Mouse (Mus musculus): ENCODE results near the gene Plch2. TPM values are rescaled to one million over a fixed set of nuclear protein-coding genes. Genes with fewer than 3 reads are reported as not detected.

Plch2 gene
- polyA plus RNA-seq, 1 experiment from 2014 or later, result 1.8 TPM

DNA sequence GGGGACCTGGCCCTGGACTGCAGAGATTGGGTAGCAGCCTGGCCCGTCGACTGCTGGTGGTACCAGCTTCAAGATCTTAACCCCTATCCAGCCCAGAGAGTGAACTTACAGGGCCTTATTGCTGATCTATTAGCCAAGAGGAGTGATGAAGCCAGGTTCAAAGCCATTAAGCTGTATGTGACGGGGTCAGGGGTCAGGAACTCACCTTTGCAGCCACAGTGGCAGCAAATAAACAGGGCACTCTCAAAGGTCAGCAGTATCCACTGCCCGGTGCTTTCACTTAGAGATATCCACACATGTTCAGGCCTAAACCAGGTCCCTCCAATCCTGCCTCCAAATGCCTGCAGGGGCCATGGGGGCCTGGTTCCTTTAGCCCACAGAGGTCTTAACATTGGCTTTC lies 41.0 kb downstream of the Plch2 start:
- no peaks in the 10 kb centered on the region for H3K9me3 ChIP-seq (replicated peaks)
- no peak overlapping the region for H3K4me3 ChIP-seq
- no peaks in the 10 kb centered on the region for H3K36me3 ChIP-seq
- H3K27me3 ChIP-seq (ENCODE audit: low read depth, poor library complexity, severe bottlenecking), result peaks cover 12% of the 10 kb centered on the region
- H3K27ac ChIP-seq, result no peak overlapping the region
- WGBS, result 64% methylated on average over 4 of the region's 4 CpGs
- H3K4me1 ChIP-seq, result peaks cover 72% of the 10 kb centered on the region
- DNase-seq (ENCODE audit: low spot score), result no peak

DNA sequence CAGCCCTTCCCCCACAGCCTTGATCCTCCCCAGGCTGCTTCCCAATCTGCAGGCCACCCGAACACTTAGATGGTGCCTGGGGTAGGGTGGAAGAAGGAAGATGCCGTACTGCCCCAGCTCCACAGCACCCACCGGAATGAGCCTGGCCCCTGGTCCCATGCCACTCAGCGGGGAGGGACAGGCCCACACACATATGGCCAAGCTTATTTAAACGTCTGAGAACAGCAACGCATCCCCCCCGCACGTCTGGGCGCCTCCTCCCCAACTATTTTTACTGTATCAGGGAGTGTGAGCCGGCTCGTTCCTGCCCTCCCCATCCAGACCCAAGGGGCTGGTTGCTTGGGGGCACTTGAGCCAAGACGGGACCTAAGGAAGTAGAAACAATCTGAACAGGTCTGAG lies 41.8 kb downstream of the Plch2 start:
- Histone ChIP-seq H3K36me3 (no peaks in the 10 kb centered on the region), H3K27ac (no peak overlapping the region), H3K27me3 (ENCODE audit: low read depth, poor library complexity, severe bottlenecking) (peaks cover 12% of the 10 kb centered on the region), H3K4me1 (peaks cover 67% of the 10 kb centered on the region), H3K9me3 (replicated peaks) (no peaks in the 10 kb centered on the region), H3K4me3 (no peak overlapping the region)
- 78% methylated on average over 12 of the region's 12 CpGs for WGBS
- no peak for DNase-seq (ENCODE audit: low spot score)

DNA sequence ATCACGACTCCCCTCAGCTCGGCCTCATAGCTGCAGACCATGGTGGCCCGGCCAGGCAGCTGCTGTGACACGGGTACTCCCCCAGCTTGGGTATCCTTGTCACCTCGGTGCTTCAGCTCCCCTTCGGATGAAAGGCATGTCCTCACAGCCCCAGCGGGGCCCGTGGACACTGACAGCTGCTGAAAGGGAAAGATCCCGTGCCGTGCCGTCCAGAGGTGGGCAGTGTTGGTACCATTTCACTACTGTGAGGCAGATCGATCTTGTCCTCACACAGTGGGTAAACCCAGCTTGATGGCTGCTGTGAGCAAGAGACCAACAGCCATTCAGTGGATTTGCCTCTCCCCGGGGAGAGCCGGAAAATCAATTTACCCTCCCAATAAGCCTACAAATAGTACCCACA lies 42.3 kb downstream of the Plch2 start:
- no peak overlapping the region for H3K27ac ChIP-seq

DNA sequence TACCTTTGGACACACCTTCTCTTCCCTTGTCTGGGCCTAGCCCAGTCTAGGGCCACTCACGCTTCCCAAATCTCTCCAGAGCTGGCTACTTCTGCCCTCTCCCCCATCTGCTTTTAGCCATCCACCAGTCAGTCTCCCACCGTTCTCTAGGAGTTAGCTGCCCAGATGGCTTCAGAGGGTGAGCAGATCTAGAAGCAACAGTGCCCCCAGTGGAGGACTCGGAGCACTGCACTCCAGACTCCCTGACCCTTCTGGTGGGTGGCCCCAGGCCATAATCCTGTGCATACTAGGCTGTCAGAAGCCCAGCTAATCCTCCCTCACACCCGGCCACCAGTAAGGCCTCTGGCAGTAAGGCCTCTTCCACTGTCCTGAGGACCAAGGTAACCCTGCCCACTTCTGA lies 43.8 kb downstream of the Plch2 start:
- peaks cover 52% of the 10 kb centered on the region for H3K4me1 ChIP-seq
- no peaks in the 10 kb centered on the region for H3K36me3 ChIP-seq
- H3K27ac ChIP-seq, result peak overlapping the region; percentile 39; the same call in 1 of the 2 replicates
- DNase-seq (ENCODE audit: low spot score), result peak; percentile 77
- WGBS, result 4% methylated on average over 4 of the region's 4 CpGs
- no peak overlapping the region for H3K4me3 ChIP-seq
- no peaks in the 10 kb centered on the region for H3K9me3 ChIP-seq (replicated peaks)
- peaks cover 5% of the 10 kb centered on the region for H3K27me3 ChIP-seq (ENCODE audit: low read depth, poor library complexity, severe bottlenecking)

More for the DNA sequence above, 42.3 kb downstream of the Plch2 start:
- Histone ChIP-seq H3K4me3 (no peak overlapping the region), H3K4me1 (peaks cover 61% of the 10 kb centered on the region), H3K27me3 (ENCODE audit: low read depth, poor library complexity, severe bottlenecking) (peaks cover 12% of the 10 kb centered on the region), H3K9me3 (replicated peaks) (no peaks in the 10 kb centered on the region), H3K36me3 (no peaks in the 10 kb centered on the region)
- 73% methylated on average over 14 of the region's 14 CpGs for WGBS
- no peak for DNase-seq (ENCODE audit: low spot score)

DNA sequence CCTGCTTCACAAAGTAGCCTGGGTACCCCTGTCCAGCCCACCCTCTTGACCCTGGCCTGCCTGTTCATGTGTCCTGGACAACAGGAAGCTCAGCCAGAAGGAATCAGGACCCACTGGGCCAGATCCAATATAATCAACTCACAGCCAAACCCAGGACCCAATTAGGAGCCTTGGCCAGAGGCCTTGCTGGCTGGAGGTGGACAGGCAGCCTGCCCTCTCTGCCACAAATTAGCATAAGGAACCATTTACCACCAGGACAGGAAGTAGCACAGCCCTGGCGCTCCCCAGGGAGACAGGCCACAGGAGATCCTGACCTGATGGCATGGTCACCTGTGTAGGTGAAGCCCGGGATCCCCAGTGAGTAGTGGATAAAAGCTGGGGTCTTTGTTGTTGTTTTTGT lies 44.5 kb downstream of the Plch2 start:
- no peak overlapping the region for H3K4me3 ChIP-seq
- no peaks in the 10 kb centered on the region for H3K9me3 ChIP-seq (replicated peaks)
- H3K27ac ChIP-seq, result peak overlapping the region; percentile 26
- WGBS, result 47% methylated on average over 2 of the region's 2 CpGs
- no peaks in the 10 kb centered on the region for H3K36me3 ChIP-seq
- H3K4me1 ChIP-seq, result peaks cover 45% of the 10 kb centered on the region
- no peaks in the 10 kb centered on the region for H3K27me3 ChIP-seq (ENCODE audit: low read depth, poor library complexity, severe bottlenecking)
- no peak for DNase-seq (ENCODE audit: low spot score)

DNA sequence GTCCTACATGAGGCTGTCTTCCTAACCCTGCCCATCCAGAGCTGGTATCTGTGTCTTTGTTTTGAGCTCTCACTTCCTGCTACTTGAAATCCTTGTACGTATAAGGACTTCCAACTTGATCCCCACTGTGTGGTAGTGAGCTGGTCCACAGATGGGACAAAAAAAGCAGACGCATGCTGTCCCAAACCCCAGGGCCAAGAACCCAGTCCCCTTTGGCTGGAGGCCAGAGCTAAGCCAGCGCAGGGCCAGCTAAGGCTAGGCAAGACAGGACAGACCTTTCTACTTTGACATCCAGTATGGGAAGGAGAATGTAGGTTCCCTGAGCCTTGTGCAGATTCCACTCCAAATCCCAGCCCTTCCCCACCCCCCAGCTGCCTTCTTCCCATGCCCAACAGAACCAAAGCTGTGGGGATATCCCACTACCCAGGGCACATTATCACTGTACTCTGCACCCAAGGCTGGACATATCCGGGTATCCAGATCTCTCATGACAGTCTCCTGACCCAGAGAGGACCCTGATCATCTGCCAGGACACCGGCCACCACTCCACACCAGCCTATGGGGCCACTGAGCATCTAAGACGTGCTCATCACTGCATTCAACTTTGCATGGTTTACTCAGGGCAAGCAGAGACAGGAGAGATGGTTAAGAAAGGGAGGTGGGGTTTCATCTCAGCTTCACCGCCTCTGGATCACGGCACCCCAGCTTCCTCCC lies 45.1 kb downstream of the Plch2 start:
- Histone ChIP-seq H3K9me3 (replicated peaks) (no peaks in the 10 kb centered on the region), H3K4me1 (peaks cover 48% of the 10 kb centered on the region), H3K27me3 (ENCODE audit: low read depth, poor library complexity, severe bottlenecking) (no peaks in the 10 kb centered on the region), H3K4me3 (no peak overlapping the region), H3K36me3 (no peaks in the 10 kb centered on the region), H3K27ac (peak overlapping the region; percentile 26)
- 77% methylated on average over 8 of the region's 8 CpGs for WGBS
- no peak for DNase-seq (ENCODE audit: low spot score)

DNA sequence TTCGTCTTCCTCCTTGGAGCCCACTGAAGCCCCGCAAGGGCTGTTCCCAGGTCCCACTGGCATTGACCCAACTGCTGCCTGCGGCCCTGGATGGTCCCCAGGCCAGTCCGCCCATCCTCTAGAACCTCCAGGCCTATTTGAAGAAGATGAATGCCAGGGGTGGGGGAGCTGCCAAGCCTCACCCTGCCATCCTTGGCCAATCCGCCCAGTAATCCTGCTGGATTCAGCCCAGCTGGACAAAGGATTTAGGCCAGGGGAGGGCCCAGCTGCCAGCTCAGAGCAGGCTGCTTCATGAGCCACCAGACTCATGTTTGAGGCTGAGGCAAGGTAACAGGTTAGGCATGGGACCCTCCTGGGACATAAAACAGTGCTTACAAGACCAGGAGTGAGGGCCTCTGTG lies 45.7 kb downstream of the Plch2 start:
- no peak overlapping the region for H3K4me3 ChIP-seq
- DNase-seq (ENCODE audit: low spot score), result no peak
- H3K36me3 ChIP-seq, result no peaks in the 10 kb centered on the region
- 93% methylated on average over 5 of the region's 5 CpGs for WGBS
- no peaks in the 10 kb centered on the region for H3K9me3 ChIP-seq (replicated peaks)
- 0 out of 2 replicates have a peak overlapping the region, but pooled peaks have one; percentile 20 for H3K27ac ChIP-seq
- H3K27me3 ChIP-seq (ENCODE audit: low read depth, poor library complexity, severe bottlenecking), result no peaks in the 10 kb centered on the region
- H3K4me1 ChIP-seq, result peaks cover 52% of the 10 kb centered on the region

DNA sequence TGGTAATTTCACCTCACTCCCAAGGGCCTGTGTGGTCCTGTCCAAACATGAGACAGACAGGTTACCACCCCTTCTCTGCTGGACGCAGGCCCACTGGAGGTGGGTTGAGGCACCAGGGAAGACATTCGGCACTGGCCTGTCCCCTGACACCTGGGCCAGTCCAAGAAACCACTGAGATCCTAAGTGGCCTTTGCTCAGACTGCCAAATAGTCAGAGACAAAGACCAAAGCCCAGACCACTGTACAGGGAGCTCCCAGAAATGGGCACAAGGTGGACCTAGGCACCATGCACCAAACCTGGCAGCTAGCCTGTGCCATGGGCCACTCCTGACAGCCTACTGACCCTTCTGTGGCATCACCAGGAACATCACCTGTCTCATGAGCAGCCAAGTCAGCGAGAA lies 47.4 kb downstream of the Plch2 start:
- H3K27me3 ChIP-seq (ENCODE audit: low read depth, poor library complexity, severe bottlenecking), result no peaks in the 10 kb centered on the region
- no peak for DNase-seq (ENCODE audit: low spot score)

DNA sequence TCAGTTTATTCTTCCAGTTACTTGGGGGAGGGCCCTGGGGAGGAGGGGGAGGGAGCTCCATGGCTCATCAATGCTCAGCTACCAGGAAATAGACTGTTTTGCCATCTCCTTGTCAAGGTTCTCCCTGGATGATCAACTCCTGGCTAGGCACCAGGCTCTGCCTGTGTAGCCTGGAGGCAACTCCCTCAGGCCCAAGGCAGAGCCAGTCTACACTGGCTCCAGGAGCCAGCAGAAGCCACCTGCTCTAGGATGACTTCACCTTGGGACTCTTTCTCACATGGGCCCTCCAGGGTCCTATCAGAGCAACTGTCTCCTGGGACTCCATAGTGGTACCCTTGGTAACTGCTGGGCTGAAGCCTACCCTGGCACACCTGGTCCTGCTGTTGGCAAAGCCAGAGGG lies 48.5 kb downstream of the Plch2 start:
- Histone ChIP-seq H3K4me3 (no peak overlapping the region), H3K27ac (no peak overlapping the region), H3K27me3 (ENCODE audit: low read depth, poor library complexity, severe bottlenecking) (no peaks in the 10 kb centered on the region), H3K9me3 (replicated peaks) (no peaks in the 10 kb centered on the region), H3K36me3 (no peaks in the 10 kb centered on the region), H3K4me1 (peaks cover 42% of the 10 kb centered on the region)
- no peak for DNase-seq (ENCODE audit: low spot score)

More for the DNA sequence above, 47.4 kb downstream of the Plch2 start:
- Histone ChIP-seq H3K4me3 (no peak overlapping the region), H3K4me1 (peaks cover 43% of the 10 kb centered on the region), H3K9me3 (replicated peaks) (no peaks in the 10 kb centered on the region), H3K27ac (no peak overlapping the region), H3K36me3 (no peaks in the 10 kb centered on the region)
- 83% methylated on average over 3 of the region's 3 CpGs for WGBS

DNA sequence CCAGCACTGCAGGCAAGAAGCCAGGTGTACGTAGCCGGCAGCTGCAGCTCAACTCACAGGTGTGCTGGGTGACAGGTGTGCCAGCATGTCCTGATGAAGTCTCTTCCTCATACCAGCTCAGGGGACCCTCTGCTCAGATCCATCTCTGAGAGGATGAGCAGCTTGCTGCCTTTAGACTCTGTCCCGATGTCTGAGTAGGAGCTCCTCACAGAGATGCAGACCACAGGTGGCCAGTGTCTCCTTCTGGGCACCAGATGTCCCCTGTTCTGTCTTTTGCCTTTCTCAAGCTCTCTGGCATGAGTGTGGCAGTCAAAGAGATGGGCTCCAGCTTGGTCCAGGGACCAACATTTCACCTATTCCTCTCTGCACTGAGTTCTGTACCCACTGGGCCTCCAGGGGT lies 48.9 kb downstream of the Plch2 start:
- DNase-seq (ENCODE audit: low spot score), result no peak
- Histone ChIP-seq H3K4me1 (peaks cover 37% of the 10 kb centered on the region), H3K27ac (no peak overlapping the region), H3K4me3 (no peak overlapping the region), H3K36me3 (no peaks in the 10 kb centered on the region), H3K9me3 (replicated peaks) (no peaks in the 10 kb centered on the region), H3K27me3 (ENCODE audit: low read depth, poor library complexity, severe bottlenecking) (no peaks in the 10 kb centered on the region)
- 84% methylated on average over 3 of the region's 3 CpGs for WGBS

DNA sequence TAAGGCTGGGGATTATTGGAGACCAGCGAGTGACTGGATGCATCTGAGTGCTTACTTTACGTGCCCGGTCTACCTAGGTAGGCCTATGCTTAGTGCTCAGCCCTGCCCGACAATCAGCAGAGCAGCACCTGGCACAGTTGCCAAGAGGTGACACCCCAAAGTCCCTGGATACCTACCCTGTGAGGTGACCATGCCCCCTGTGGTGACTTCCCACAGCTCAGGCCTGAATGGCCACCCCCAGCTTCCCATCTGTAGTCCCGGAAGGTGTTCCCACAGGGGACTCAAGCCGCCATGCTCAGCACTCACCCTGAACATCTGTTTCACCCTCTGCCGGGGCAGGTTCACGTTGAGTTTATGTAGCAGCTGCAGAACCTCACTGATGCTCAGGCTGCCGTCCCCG lies 50.3 kb downstream of the Plch2 start:
- Histone ChIP-seq H3K9me3 (replicated peaks) (no peaks in the 10 kb centered on the region), H3K36me3 (no peaks in the 10 kb centered on the region), H3K27me3 (ENCODE audit: low read depth, poor library complexity, severe bottlenecking) (no peaks in the 10 kb centered on the region), H3K4me1 (peaks cover 24% of the 10 kb centered on the region), H3K27ac (0 out of 2 replicates have a peak overlapping the region, but pooled peaks have one; percentile 2), H3K4me3 (no peak overlapping the region)
- WGBS, result 61% methylated on average over 10 of the region's 10 CpGs
- no peak for DNase-seq (ENCODE audit: low spot score)

DNA sequence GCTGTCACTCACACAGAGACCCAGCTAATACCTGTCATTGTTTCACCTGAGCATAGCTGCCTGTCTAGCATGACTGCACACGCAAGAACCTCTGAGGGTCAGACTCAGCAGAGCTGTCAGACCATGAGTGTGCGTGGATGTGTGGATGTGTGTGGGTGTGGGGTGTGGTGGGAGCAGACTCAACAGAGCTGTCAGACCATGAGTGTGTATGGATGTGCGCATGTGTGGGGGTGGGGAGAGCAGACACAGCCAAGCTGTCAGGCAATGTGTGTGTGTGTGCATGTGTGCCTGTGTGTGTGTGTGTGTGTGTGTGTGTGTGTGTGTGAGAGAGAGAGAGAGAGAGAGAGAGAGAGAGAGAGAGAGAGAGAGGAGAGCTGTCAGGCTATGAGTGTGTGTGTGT lies 51.3 kb downstream of the Plch2 start:
- no peaks in the 10 kb centered on the region for H3K27me3 ChIP-seq (ENCODE audit: low read depth, poor library complexity, severe bottlenecking)
- H3K27ac ChIP-seq, result no peak overlapping the region
- no peaks in the 10 kb centered on the region for H3K9me3 ChIP-seq (replicated peaks)
- H3K36me3 ChIP-seq, result no peaks in the 10 kb centered on the region
- peaks cover 22% of the 10 kb centered on the region for H3K4me1 ChIP-seq
- no peak overlapping the region for H3K4me3 ChIP-seq
- 92% methylated on average over 3 of the region's 3 CpGs for WGBS
- no peak for DNase-seq (ENCODE audit: low spot score)

DNA sequence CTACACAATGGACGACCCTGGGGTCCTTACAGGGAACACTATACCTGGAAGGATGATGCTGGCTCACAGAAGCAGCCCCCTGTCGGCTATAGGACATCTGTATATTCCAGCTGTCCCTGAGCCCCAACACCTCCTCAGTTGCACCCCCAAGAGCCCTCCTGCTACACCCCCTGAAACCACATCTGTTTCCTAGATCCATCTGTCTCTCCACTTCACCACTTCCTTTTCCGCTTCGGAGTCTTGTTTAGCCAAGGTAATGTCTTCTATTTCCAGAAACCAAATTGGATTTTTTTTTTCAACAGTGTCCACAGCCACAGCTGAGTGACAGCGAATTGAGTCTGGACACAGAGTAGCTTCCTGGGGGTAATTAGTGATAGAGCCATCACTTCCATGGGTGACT lies 57.2 kb downstream of the Plch2 start:
- Histone ChIP-seq H3K27ac (no peak overlapping the region), H3K4me1 (peaks cover 23% of the 10 kb centered on the region), H3K9me3 (replicated peaks) (no peaks in the 10 kb centered on the region), H3K36me3 (no peaks in the 10 kb centered on the region), H3K4me3 (no peak overlapping the region), H3K27me3 (ENCODE audit: low read depth, poor library complexity, severe bottlenecking) (0 out of 2 replicates have a peak, but pooled peaks cover 3% of the 10 kb centered on the region)
- DNase-seq (ENCODE audit: low spot score), result no peak
- WGBS, result 91% methylated on average over 5 of the region's 5 CpGs

Measured in limb, embryonic 10.5 days (tissue).